Mouse (Mus musculus) kidney, postnatal 25 days (tissue): ENCODE measurements around the gene Prim2.

Experiments used
- DNase-seq, 2 experiments: peaks; one replicate each; pipeline ENCODE4 v3.0.0; 2021; ENCODE audit warnings: mixed read lengths in 2 of 2

Prim2 gene

DNA sequence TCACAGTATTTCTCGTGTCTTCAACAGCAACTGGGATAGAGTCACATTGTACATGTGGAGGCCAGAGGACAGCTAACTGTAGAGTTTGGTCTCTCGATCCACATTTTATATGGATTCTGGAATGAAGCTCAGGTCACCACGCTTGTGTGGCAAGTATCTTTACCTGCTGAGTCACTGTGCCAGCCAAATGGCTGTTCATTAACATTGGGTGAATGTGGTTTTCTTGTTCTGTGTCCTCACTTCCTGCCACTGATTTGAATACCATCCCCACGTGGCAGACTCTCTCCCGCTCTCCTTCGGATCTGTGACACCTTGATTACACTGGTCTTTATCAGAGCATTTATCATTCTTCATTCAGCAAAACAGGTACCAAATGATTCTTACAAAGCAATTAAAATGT, 198.5 kb downstream of the Prim2 start:
- no peak for DNase-seq

- no peak for DNase-seq
These were observed 199.4 kb downstream of the Prim2 start for GRCm38 (mm10) chr1:33470222-33470621.

DNA sequence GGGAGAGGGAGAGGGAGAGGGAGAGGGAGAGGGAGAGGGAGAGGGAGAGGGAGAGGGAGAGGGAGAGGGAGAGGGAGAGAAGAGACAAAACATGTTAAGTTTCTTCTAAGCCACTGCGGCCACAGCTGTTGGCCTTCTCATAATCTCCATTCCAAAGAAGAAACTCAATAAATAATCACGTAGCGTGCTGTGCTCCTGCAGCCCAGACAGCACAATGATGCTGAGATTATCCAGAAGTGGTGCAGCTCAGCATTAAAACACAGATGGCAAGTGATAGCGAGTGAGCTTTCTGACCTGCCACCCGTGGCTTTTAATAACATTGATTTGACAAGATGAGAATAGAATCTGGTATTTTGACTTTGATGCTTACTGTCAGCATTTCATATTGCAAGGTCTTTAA, 205.4 kb downstream of the Prim2 start:
- DNase-seq = no peak

DNA sequence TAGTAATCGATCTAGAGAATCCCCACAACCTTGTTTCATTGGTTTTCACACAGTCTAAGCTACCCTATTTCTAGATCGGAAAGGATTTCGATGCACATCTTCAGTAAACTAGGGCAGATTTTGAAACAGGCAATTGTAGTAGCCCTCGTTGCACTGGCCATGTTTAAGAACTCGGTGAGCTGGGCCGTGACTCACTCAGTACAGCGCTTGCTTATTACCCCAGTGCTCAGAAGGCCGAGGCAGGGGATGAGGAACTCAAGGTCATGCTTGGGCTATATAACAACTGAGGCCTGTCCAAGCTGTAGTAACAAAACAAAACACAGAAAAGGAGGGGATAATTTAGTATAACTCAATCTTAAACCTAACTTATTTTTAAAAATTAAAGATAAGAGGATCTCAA, 208.9 kb downstream of the Prim2 start:
- no peak for DNase-seq

DNA sequence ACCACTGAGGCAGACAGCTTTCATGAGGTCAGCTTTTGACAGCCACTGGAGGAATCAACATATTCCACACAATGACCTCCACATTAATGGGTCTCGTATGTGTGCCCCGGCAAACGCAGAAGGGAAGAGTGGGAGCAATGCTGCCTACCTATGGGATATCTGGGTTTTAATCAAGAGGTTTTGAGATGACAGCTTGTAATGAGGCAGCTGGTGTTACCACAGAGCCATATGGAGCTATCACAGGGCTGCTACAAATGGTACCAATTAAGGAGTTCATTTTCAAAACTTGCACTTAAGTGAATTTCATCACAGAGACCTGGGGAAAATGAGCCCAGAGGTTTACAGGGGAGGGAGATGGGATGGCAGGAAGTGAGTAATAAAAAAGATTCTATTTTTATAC, 209.3 kb downstream of the Prim2 start:
- no peak for DNase-seq

- DNase-seq = no peak
These were observed 210.6 kb downstream of the Prim2 start for GRCm38 (mm10) chr1:33458950-33459349.

GRCm38 (mm10) chr1:33454251-33454650, 215.3 kb downstream of the Prim2 start:
- no peak for DNase-seq

DNA sequence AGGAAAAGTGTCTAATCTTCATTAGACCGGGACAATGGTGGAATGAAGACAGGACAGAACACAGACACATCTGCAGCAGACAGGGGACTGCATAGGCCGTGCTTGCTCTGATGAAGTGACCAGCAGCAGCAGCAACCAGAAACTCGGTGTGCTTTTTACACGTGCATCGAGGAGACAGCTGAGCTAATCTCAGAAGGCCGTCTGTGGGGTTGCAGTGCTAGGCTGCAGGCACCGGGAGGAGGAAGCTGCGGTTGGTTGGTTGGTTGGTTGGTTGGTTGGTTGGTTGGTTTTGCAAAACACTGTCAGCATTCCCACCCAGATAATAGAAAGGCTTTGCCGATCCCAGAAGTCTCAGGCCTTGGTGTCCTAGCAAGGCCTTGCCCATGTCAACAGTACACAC, 216.3 kb downstream of the Prim2 start:
- DNase-seq = no peak

- DNase-seq = no peak
These were observed 222.4 kb downstream of the Prim2 start for GRCm38 (mm10) chr1:33447179-33447578.

DNA sequence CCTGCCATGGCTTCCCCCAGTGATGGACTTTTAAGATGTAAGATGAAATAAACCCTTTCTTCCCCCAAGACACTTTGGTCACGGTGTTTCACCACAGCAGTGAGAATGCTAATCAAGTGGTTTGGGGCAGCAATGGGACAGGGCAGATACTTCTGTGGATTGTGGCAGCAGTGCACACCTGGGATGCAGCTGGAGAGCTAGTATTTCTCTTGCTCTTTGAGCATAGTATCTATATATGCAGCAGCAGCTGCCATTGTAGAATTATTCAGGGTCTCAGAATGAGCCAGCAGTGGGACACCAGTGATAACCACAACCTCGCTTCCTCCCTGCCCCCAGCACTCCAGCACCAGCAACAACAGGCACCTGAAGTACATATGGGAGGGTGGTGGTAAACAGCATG, 233.4 kb downstream of the Prim2 start:
- no peak for DNase-seq
